Mouse (Mus musculus) bone marrow, adult 2 months (tissue): Measurements from ENCODE around the gene Hmg20b.

Experiments
- CTCF ChIP-seq: fragments of 200-500 bp; IDR thresholded peaks from 2 replicates; pipeline ENCODE4 v1.5.1; 2011; ENCODE audit warnings: low read length, control low read depth; ENCODE audit not compliant: control insufficient read depth, insufficient read depth
- POLR2A ChIP-seq: fragments of 200-500 bp; IDR thresholded peaks from 2 replicates; pipeline ENCODE4 v1.6.1; 2011; ENCODE audit warnings: low read depth, mild to moderate bottlenecking, control low read depth, low read length, borderline replicate concordance; ENCODE audit not compliant: control insufficient read depth

DNA sequence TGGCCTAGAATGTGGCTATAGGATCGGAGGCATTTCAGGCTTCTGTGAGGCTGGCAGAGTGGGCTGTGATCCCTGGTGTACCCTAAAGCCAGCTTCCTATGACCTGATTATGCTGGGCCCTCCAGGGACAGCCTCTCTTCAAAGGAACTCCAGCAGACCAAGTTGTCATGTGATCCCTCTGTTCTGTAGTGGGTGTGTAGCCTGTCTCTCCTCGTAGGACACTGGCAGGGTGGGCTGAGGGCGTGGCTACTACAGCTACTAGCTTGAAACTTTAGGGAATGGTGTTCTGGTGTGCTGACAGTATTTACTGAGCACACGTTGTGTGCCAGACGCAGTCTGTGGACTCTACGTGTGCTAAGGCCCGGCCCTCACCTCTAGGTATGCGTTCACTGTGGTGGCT lies 10.4 kb upstream of the Hmg20b start:
- TF ChIP-seq CTCF (no peak), POLR2A (no peak)
